Mouse (Mus musculus) testis, adult 2 months (tissue): ENCODE measurements around the gene Thbd. TPM values are rescaled to one million over a fixed set of nuclear protein-coding genes. Genes with fewer than 3 reads are reported as not detected.

Experiments
- H3K27ac ChIP-seq: fragments of 200-500 bp; 2 replicates; pipeline ENCODE4 v1.5.1; 2012; ENCODE audit warnings: low read depth, low read length; ENCODE audit not compliant: control insufficient read depth, insufficient read depth
- H3K27me3 ChIP-seq: fragments of 200-500 bp; 2 replicates; pipeline ENCODE4 v1.6.1; 2012; ENCODE audit warnings: mild to moderate bottlenecking, low read length, moderate library complexity; ENCODE audit not compliant: control insufficient read depth, insufficient read depth
- H3K36me3 ChIP-seq: fragments of 200-500 bp; 2 replicates; pipeline ENCODE4 v1.6.1; 2012; ENCODE audit warnings: mild to moderate bottlenecking, low read length; ENCODE audit not compliant: control insufficient read depth, insufficient read depth
- H3K4me1 ChIP-seq: fragments of 200-500 bp; 2 replicates; pipeline ENCODE4 v1.6.1; 2012; ENCODE audit warnings: low read length; ENCODE audit not compliant: control insufficient read depth, insufficient read depth
- H3K4me3 ChIP-seq: fragments of 200-500 bp; 2 replicates; pipeline ENCODE4 v1.5.1; 2012; ENCODE audit warnings: low read depth, mild to moderate bottlenecking, low read length, moderate library complexity, mixed read lengths; ENCODE audit not compliant: control insufficient read depth
- CTCF ChIP-seq: fragments of 200-500 bp; IDR thresholded peaks from 2 replicates; pipeline ENCODE4 v1.5.1; 2012; ENCODE audit warnings: low read depth, mild to moderate bottlenecking, inconsistent platforms, low read length, moderate library complexity; ENCODE audit not compliant: control insufficient read depth, insufficient read depth, insufficient replicate concordance
- POLR2A ChIP-seq: fragments of 200-500 bp; IDR thresholded peaks from 2 replicates; pipeline ENCODE4 v1.6.1; 2012; ENCODE audit warnings: low read depth, mild to moderate bottlenecking, inconsistent platforms, low read length, moderate library complexity; ENCODE audit not compliant: control insufficient read depth
- polyA plus RNA-seq: library from polyadenylated mRNA; depleted of rRNA; stranded (reverse); fragments of >200 nt; gene quantifications from 2 replicates; pipeline ENCODE4 v1.2.3, GENCODE M21; 2012

The Thbd gene
- polyA plus RNA-seq, 1 experiment: 3.0 TPM

DNA sequence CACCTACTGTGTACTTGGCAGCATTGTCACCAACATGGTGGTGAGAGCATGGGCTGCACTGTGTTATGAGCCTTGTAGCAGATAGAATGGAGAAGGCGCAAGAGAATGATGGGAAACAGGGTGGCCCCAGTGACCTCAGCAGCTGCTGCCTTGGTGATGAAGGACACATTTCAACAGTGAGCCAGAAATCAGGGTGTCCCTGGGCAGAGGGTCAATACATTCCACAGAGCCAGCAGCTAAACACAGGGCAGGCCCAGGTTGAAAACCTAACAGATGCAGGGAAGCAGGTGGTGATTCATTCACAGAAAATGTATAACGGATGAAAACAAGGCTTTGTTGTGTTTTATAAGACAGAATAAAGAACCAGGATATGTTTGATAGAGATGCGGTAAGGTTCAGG is 38.5 kb upstream of the Thbd start:
- no peak for TF ChIP-seq POLR2A
- no peak for TF ChIP-seq CTCF
- peaks cover 7% of the 10 kb centered on the region; the same call in 1 of the 2 replicates for H3K4me1 ChIP-seq
- H3K36me3 ChIP-seq: no peaks in the 10 kb centered on the region
- no peaks in the 10 kb centered on the region for H3K27me3 ChIP-seq
- no peak overlapping the region for H3K27ac ChIP-seq
- H3K4me3 ChIP-seq: no peak overlapping the region

DNA sequence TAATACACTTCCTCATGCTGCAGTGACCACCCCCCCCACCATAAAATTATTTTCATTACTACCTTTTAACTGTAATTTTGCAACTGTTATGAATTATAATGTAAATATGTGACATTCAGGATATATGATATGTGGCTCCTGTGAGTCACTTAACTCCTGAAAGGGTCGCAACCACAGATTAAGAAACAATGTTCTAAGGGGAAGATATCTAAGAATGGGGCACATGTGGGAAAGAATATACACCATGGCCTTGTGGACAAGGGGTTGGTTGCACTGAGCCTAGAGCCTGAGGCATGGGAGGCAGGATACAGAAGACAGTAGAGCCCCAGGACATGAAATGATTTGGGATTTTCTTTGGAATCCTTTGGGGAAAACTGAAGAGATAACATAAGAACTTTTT is 37.6 kb upstream of the Thbd start:
- Histone ChIP-seq H3K27me3 (no peaks in the 10 kb centered on the region), H3K4me1 (peaks cover 7% of the 10 kb centered on the region; the same call in 1 of the 2 replicates), H3K27ac (no peak overlapping the region), H3K4me3 (no peak overlapping the region), H3K36me3 (no peaks in the 10 kb centered on the region)
- TF ChIP-seq CTCF: no peak
- no peak for TF ChIP-seq POLR2A

DNA sequence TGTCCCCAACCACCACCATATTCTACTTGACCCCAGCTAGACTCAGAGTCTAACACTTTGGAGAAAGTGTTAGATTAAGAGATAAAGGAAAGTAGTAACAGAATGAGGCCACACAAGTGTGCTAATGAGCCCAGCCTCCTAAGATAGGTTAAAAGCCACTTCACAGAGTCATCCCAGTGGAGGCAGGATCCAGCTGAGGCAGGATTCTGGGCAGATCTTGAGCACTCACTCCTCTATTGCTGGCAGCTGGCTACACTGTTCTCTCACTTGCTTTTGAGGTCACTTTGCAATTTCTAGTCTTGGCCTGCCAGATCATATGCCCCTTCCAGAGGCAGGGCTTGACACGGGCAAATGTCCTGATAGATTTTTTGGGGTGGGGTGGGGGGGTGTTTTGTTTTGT is 36.5 kb upstream of the Thbd start:
- Histone ChIP-seq H3K36me3 (no peaks in the 10 kb centered on the region), H3K27me3 (no peaks in the 10 kb centered on the region), H3K4me1 (peaks cover 7% of the 10 kb centered on the region; the same call in 1 of the 2 replicates), H3K4me3 (no peak overlapping the region), H3K27ac (no peak overlapping the region)
- TF ChIP-seq POLR2A: no peak
- no peak for TF ChIP-seq CTCF

DNA sequence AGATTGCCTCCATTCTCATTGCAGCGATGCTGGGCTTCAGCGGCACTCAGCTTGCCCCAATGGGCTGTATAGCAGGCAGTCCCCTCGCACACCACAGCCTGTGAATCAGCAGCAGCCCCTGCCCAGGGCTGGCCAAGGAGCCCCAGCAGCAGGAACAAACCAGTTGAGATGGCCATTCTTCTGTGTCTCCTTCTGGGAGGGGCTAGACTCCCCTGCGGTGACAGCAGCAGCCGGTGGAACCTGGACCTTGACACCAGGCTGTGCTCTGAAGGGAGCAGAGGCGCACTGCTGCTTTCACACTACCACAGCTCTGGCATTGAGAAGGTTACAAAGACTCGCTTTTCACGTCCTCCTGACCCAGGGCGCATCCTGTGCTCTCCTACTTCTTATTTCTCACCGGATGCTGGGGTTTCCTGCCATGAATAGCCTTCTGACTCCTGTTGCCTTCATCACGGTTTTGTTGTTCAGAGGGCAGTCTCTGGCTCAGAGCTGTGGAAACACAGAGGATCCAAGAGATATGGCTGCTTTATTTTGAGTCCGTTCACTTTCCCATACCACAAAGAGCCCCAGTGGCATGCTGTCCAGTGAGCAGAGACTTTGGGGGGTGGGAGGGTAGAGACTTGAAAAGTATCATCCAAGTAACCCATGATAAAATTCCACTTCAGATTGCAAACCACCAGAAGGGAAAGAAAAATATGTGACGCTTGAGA is 35.4 kb upstream of the Thbd start, which contains the start of gene Cd93:
Gene Cd93 (minus strand): TSS at position 315 of the 710 bp plus-strand sequence.
- Histone ChIP-seq H3K36me3 (no peaks in the 10 kb centered on the region), H3K27ac (no peak within 1 kb of the TSS), H3K4me3 (no peak within 1 kb of the TSS), H3K27me3 (no peaks in the 10 kb centered on the region), H3K4me1 (peaks cover 7% of the 10 kb centered on the region; the same call in 1 of the 2 replicates)
- TF ChIP-seq CTCF: no peak

DNA sequence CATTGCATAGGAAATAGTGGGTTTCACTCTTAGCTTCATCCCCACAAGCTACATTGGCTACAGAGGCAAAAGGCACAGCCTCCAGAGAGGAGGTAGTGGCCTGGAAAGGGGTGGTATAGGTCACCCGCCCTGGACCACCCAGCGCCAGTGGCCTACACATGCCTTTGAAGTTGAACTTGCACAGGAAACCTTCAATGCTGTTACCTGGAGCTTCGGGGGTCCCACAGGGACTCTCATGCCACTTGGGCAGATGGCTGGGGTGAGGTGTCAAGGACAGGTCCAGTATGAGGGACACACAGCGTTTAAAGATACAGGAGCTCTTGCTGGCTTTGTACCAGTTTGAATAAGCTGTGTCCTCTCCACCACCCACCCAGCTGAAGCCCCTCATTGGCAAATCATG is 34.7 kb upstream of the Thbd start:
- H3K4me3 ChIP-seq: no peak overlapping the region
- H3K27me3 ChIP-seq: no peaks in the 10 kb centered on the region
- H3K36me3 ChIP-seq: no peaks in the 10 kb centered on the region
- TF ChIP-seq CTCF (no peak), POLR2A (no peak)
- H3K4me1 ChIP-seq: peaks cover 7% of the 10 kb centered on the region; the same call in 1 of the 2 replicates
- no peak overlapping the region for H3K27ac ChIP-seq

DNA sequence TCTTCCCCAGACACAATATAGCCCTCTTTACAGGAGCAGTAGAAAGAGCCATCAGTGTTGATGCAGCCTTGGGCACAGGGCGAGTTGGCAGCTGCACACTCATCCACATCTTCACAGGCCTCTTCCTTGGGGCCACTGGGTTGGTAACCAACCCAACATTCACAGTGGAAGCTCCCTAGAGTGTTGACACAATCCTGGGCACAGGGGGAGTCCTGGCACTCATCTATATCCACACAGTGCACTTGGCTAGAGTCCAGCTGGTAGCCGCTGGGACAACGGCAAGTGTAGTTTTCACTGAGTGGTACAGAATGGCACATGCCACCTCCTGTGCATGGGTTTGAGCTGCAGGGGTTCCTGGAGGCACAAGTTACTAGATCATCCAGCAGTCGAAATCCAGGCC is 34.2 kb upstream of the Thbd start:
- Histone ChIP-seq H3K27me3 (no peaks in the 10 kb centered on the region), H3K27ac (no peak overlapping the region), H3K36me3 (no peaks in the 10 kb centered on the region), H3K4me1 (peaks cover 7% of the 10 kb centered on the region; the same call in 1 of the 2 replicates), H3K4me3 (no peak overlapping the region; the same call in 1 of the 2 replicates)
- TF ChIP-seq POLR2A: no peak
- TF ChIP-seq CTCF: no peak

DNA sequence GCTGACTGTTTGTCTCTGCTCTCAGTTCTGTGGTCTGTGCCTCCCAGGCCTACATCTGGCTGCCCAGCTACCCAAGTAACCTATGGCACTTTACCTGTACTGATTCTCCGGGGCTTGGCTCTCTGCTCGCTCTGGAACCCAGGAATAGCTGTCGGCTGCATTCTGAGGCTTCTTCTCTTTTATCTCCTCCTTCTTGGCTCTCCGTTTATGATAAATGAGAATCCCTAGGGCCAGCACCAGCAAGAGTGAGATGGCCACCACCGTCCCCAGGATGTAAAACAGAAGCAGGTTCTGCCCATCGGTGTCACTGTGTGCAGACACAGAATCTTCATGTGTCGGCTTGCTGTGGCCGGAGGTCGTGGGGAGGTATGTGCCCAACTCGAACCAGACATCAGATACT is 33.4 kb upstream of the Thbd start:
- no peak for TF ChIP-seq CTCF
- Histone ChIP-seq H3K27ac (no peak overlapping the region), H3K4me3 (no peak overlapping the region), H3K4me1 (peaks cover 7% of the 10 kb centered on the region; the same call in 1 of the 2 replicates), H3K27me3 (no peaks in the 10 kb centered on the region), H3K36me3 (no peaks in the 10 kb centered on the region)

DNA sequence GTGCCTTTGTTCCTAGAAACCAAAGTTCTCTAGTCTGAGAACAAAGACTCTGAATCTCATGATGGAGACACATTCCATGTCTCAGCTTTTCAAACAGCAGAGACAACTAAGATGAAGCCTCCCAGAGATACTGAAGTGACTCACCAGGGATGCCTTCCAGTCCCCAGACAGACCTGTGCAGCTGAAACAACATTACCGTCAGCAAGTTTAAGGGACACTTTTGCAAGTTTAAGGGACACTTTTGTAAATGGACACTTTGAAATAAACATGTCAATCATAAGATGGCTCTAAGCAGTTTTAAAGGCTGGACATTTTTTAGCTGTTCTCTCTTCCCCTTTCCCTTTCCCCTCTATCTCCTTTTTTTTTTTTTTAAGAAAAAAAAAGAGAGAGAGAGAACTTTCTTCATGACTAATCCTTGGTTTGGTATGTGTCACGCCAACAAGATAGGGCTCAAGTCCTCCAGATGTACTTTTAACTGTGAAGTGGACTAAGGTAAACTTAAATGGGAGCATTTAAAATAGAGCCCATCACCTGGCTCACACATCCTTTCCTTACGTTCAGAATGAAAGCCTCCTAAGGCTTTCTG is 31.8 kb upstream of the Thbd start:
- H3K4me1 ChIP-seq: peaks cover 7% of the 10 kb centered on the region; the same call in 1 of the 2 replicates
- H3K36me3 ChIP-seq: no peaks in the 10 kb centered on the region
- H3K27ac ChIP-seq: no peak overlapping the region
- no peak overlapping the region for H3K4me3 ChIP-seq
- TF ChIP-seq CTCF (no peak), POLR2A (no peak)
- no peaks in the 10 kb centered on the region for H3K27me3 ChIP-seq
